Mouse (Mus musculus) kidney, adult 2 months (tissue): ENCODE measurements around the gene Prkg1. TPM values are rescaled to one million over a fixed set of nuclear protein-coding genes. Genes with fewer than 3 reads are reported as not detected.
A peak's percentile ranks its signal among the peaks of the same experiment; 100 is the strongest.

ENCODE experiments used
- DNase-seq: peaks from one replicate; pipeline ENCODE4 v3.0.0; 2021
- H3K27ac ChIP-seq: fragments of 200-500 bp; 2 replicates; pipeline ENCODE4 v1.5.1; 2012; ENCODE audit warnings: low read depth, low read length, control low read depth, inconsistent platforms; ENCODE audit not compliant: insufficient read depth
- H3K27me3 ChIP-seq: fragments of 200-500 bp; replicated peaks from 2 replicates; pipeline ENCODE4 v1.6.1; 2012; ENCODE audit warnings: mild to moderate bottlenecking, moderate library complexity, low read length, inconsistent platforms; ENCODE audit not compliant: control insufficient read depth, insufficient read depth
- H3K36me3 ChIP-seq: fragments of 200-500 bp; 2 replicates; pipeline ENCODE4 v1.6.1; 2012; ENCODE audit warnings: mild to moderate bottlenecking, moderate library complexity, low read length, inconsistent platforms; ENCODE audit not compliant: control insufficient read depth, insufficient read depth
- H3K4me1 ChIP-seq: fragments of 200-500 bp; 2 replicates; pipeline ENCODE4 v1.6.1; 2011; ENCODE audit warnings: low read length; ENCODE audit not compliant: control insufficient read depth, insufficient read depth
- H3K4me3 ChIP-seq: fragments of 200-500 bp; 2 replicates; pipeline ENCODE4 v1.5.1; 2011; ENCODE audit warnings: mild to moderate bottlenecking, low read depth, low read length, control low read depth; ENCODE audit not compliant: insufficient read depth
- CTCF ChIP-seq: fragments of 200-500 bp; conservative IDR thresholded peaks from 2 replicates; pipeline ENCODE4 v1.5.1; 2011; ENCODE audit warnings: low read depth, mild to moderate bottlenecking, control low read depth, low read length, moderate library complexity, mixed read lengths; ENCODE audit not compliant: insufficient read depth, insufficient read length
- POLR2A ChIP-seq: fragments of 200-500 bp; IDR thresholded peaks from one replicate; pipeline ENCODE4 v1.6.1; 2011; ENCODE audit warnings: low read depth, low read length, control low read depth
- WGBS: fragments of 180-500 bp; shearing (Covaris S2); methylation state at CpG from one replicate; pipeline ENCODE4 v1.1.7; 2018; 5-methylcytosine and 5-hydroxymethylcytosine counted together
- polyA plus RNA-seq: library from polyadenylated mRNA; depleted of rRNA; stranded (reverse); fragments of >200 nt; gene quantifications from 2 replicates; pipeline ENCODE4 v1.2.3, GENCODE M21; 2012

The Prkg1 gene
- polyA plus RNA-seq, 1 experiment, result 1.7 TPM

DNA sequence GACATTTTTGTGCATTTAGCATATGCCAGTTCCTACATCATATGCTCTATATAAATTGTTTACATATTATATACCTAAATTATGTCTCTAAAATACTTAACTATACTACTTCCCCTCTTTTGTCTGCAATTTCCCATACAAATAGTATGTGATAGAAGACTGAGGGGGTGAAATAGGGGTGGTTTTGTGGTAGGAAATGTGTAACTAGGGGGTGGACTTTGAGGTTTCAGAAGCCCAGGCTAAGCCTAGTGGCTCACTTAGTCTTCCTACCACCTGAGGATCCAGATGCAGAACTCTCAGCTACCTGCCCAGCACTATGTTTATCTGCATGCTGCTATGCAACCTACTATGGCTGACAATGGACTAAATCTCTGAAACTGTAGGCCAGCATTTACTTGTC, 1020.4 kb downstream of the Prkg1 start:
- Histone ChIP-seq H3K4me3 (no peak overlapping the region), H3K4me1 (no peaks in the 10 kb centered on the region), H3K27me3 (no peaks in the 10 kb centered on the region), H3K36me3 (no peaks in the 10 kb centered on the region), H3K27ac (no peak overlapping the region)
- TF ChIP-seq CTCF, result no peak
- no peak for TF ChIP-seq POLR2A
- no peak for DNase-seq

DNA sequence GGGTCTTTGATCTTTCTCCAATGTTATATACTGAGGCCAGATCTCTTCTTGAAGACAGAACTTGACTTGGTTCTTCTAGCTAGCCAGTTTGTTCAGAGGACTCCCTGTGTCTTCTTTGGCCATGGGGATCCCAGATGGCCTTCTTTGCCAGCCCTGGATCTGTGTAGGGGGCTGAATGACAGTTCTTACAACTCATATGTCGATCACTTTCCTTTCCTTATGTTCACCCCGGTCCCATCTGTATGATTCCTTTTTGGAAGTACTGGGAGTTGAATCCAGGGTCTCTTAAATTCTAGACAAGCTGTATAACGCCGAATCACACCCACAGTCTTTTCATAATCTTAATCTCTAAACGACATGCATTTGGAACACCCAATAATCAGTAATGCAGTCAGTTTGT, 1065.7 kb downstream of the Prkg1 start:
- no peak overlapping the region for H3K27ac ChIP-seq
- WGBS, result 95% methylated on average over 5 of the region's 5 CpGs
- TF ChIP-seq POLR2A, result no peak
- no peak for TF ChIP-seq CTCF
- no peak for DNase-seq
- H3K4me1 ChIP-seq, result no peaks in the 10 kb centered on the region
- H3K36me3 ChIP-seq, result no peaks in the 10 kb centered on the region
- H3K27me3 ChIP-seq, result no peaks in the 10 kb centered on the region; the same call in 1 of the 2 replicates
- no peak overlapping the region for H3K4me3 ChIP-seq

DNA sequence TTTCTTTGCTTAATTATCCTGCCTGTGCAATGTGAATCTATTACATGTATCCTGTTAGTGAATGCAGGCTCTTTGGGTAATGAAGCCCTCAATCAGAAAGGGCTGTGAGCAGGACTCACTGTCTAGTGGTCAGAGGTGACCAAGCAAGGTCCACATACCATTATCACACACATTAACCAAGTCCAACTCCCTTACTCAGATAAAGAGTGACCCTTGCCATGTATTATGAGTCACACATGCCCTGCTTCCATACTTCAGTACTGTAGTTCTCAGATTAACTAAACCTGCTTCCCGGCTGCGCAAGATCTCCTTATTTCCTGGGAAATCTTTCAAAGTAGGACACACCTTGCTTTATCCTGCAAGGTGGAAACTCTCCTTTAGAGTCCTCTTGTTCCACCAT, 1073.6 kb downstream of the Prkg1 start:
- DNase-seq, result no peak
- H3K36me3 ChIP-seq, result no peaks in the 10 kb centered on the region
- whole genome bisulfite sequencing, result 79% methylated on average over 2 of the region's 2 CpGs
- H3K27me3 ChIP-seq, result no peaks in the 10 kb centered on the region
- no peaks in the 10 kb centered on the region for H3K4me1 ChIP-seq
- H3K27ac ChIP-seq, result no peak overlapping the region
- H3K4me3 ChIP-seq, result no peak overlapping the region
- no peak for TF ChIP-seq POLR2A
- TF ChIP-seq CTCF, result no peak

DNA sequence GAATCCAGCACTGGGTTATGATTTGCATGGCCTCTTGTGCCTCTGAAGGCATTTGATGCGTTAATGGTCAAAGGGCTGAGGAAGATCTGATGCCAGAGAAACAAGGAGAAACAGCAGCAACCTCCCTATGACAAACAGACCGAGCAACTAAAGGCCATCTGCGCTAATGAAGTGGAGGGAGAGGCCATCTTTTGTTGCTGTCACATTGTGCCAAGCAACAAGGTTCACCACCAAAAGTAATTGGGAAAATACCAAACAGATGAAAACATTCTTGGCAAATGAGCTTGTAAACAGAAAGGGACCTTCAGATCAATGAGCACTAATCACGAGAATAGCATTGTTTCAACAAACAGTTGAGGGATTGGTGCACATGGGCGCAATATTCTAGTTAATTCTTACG, 1074.1 kb downstream of the Prkg1 start:
- no peak overlapping the region for H3K4me3 ChIP-seq
- TF ChIP-seq CTCF (no peak), POLR2A (no peak)

DNA sequence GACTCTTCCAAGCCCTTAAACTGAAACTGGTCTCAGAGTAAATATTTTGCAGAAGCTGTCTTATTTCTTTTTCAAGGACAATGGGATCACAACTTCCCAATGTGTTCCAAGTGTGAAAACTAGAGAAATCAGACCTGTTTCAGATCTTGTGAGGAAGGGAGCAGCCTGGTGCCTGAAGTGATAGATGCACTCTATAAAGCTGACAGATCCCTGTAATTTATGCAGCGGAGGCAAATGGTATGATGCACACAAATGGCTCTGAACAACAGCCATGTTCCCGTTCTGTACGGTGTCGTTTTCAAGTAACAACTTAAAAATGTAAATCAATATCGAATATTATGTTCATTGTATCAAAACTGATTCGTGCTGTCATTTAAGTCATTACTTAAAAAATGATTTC, 1076.9 kb downstream of the Prkg1 start:
- H3K4me1 ChIP-seq, result no peaks in the 10 kb centered on the region
- no peak overlapping the region for H3K27ac ChIP-seq
- no peak for DNase-seq
- no peaks in the 10 kb centered on the region for H3K27me3 ChIP-seq
- no peaks in the 10 kb centered on the region for H3K36me3 ChIP-seq
- H3K4me3 ChIP-seq, result no peak overlapping the region
- 45% methylated on average over 6 of the region's 6 CpGs for WGBS
- TF ChIP-seq CTCF (no peak), POLR2A (no peak)

More for the DNA sequence above, 1074.1 kb downstream of the Prkg1 start:
- whole genome bisulfite sequencing, result 85% methylated on average over 6 of the region's 6 CpGs
- DNase-seq, result no peak
- no peaks in the 10 kb centered on the region for H3K4me1 ChIP-seq
- H3K27me3 ChIP-seq, result no peaks in the 10 kb centered on the region
- H3K27ac ChIP-seq, result no peak overlapping the region
- no peaks in the 10 kb centered on the region for H3K36me3 ChIP-seq

DNA sequence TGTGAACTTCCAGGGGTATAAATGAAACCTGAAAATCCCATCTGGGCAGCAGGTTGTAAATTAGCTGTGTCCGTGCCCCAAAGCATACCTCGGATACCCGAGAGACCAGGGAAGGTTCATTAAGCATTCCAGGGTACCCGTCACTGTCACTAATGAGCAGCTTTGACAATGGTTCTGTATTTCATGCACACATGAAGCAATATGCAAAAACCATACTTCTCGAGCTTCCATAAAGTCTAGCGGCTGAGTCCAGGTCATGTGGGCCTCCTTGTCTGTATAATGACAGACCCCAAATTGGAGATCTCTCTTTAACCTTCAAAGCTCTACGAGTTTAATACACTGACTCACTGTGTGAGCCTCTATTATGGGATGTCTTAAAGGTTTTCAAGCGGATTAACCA, 1088.5 kb downstream of the Prkg1 start:
- no peak for TF ChIP-seq POLR2A
- TF ChIP-seq CTCF, result no peak
- no peak for DNase-seq
- H3K36me3 ChIP-seq, result no peaks in the 10 kb centered on the region
- no peak overlapping the region for H3K27ac ChIP-seq
- WGBS, result 59% methylated on average over 8 of the region's 8 CpGs
- H3K27me3 ChIP-seq, result no peaks in the 10 kb centered on the region; the same call in 1 of the 2 replicates
- H3K4me1 ChIP-seq, result no peaks in the 10 kb centered on the region
- H3K4me3 ChIP-seq, result no peak overlapping the region

DNA sequence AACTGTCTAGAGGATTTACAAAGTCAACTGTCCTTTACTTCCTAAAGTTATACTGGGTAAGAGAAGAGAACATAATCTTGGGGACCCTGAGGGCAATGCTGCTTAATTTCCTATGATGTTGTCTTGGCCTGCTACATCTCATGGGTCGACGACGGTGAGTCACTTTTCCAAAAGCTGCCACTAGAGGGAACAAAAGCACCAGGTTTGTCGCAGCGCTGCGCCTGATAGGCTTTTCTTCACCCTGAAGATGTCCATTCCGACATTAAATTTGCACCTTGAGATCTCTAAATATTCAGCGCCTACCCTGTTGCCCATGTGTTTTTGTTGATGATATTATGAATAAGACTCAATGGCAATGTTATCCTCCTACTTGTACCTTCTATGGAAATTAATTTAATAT, 1100.6 kb downstream of the Prkg1 start:
- DNase-seq, result peak; percentile 67
- peak; percentile 85 for TF ChIP-seq CTCF
- no peak for TF ChIP-seq POLR2A
- no peak overlapping the region for H3K27ac ChIP-seq
- H3K27me3 ChIP-seq, result no peaks in the 10 kb centered on the region
- no peak overlapping the region for H3K4me3 ChIP-seq
- no peaks in the 10 kb centered on the region for H3K4me1 ChIP-seq
- 5% methylated on average over 8 of the region's 8 CpGs for WGBS
- H3K36me3 ChIP-seq, result no peaks in the 10 kb centered on the region

DNA sequence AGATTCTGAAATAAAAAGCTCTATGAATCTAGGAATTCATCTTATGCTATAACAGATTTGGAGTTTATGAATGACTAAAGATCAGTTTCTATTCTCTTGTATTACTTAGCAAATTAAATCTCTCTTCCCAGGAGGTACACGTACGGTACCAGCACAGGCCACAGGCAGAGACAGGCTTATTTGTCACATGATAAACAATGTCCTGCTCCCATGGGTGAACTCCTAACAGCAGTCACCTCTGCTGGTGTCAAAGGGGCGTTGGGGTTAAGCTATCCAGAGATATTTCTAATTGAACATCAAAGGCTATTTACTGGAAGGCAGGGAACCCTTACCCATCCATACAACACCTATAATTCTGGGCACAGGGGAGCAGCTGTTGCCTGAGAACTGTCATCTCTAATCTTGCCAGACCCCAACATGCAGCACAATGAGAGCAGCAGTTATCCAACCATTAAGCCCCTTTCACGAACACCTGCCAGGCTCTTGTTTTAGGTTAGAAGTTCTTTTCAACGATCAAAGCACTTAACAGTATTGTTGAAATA, 1122.1 kb downstream of the Prkg1 start:
- DNase-seq, result no peak
- H3K27me3 ChIP-seq, result no peaks in the 10 kb centered on the region
- H3K27ac ChIP-seq, result no peak overlapping the region
- H3K4me3 ChIP-seq, result no peak overlapping the region
- 65% methylated on average over 5 of the region's 5 CpGs for WGBS
- TF ChIP-seq POLR2A, result no peak
- TF ChIP-seq CTCF, result no peak
- no peaks in the 10 kb centered on the region for H3K36me3 ChIP-seq
- H3K4me1 ChIP-seq, result no peaks in the 10 kb centered on the region
